Mouse (Mus musculus) frontal cortex, postnatal 25 days (tissue): ENCODE measurements at regions not wholly inside any gene's neighbourhood (a gene's known extent, or its start where the extent isn't known, plus 50 kb on each side); places are given as distances from the start of the nearest gene placed in this dataset.

Experiments used
- DNase-seq, 2 experiments: peaks; one replicate each; pipeline ENCODE4 v3.0.0; 2022; ENCODE audit warnings: low spot score in 2 of 2

GRCm38 (mm10) chr13:101625922-101626321, 142.1 kb downstream of the Pik3r1 start:
- DNase-seq, result no peak

- DNase-seq, result no peak
Observed at GRCm38 (mm10) chr13:101624179-101624581, 143.8 kb downstream of the Pik3r1 start.

- DNase-seq, result no peak
Observed at GRCm38 (mm10) chr13:101622649-101623048, 145.4 kb downstream of the Pik3r1 start.

- DNase-seq, result no peak
Observed at GRCm38 (mm10) chr13:101620660-101621059, 147.4 kb downstream of the Pik3r1 start.

- no peak for DNase-seq
Observed at GRCm38 (mm10) chr13:101619154-101619553, 148.9 kb downstream of the Pik3r1 start.

GRCm38 (mm10) chr13:101612786-101613185, 155.2 kb downstream of the Pik3r1 start:
- no peak for DNase-seq

GRCm38 (mm10) chr13:101611725-101612124, 156.3 kb downstream of the Pik3r1 start:
- no peak for DNase-seq

GRCm38 (mm10) chr13:101606184-101606730, 161.8 kb downstream of the Pik3r1 start:
- no peak for DNase-seq

- no peak for DNase-seq
Observed at GRCm38 (mm10) chr13:101605685-101606084, 162.3 kb downstream of the Pik3r1 start.

- DNase-seq, result no peak
Observed at GRCm38 (mm10) chr13:101605051-101605450, 163.0 kb downstream of the Pik3r1 start.

- DNase-seq, result no peak
Observed at GRCm38 (mm10) chr13:101598126-101598485, 169.9 kb downstream of the Pik3r1 start.

GRCm38 (mm10) chr13:101597243-101598125, 170.5 kb downstream of the Pik3r1 start:
- no peak for DNase-seq

- DNase-seq, result no peak
Observed at GRCm38 (mm10) chr13:101594511-101595175, 173.4 kb downstream of the Pik3r1 start.

- DNase-seq, result no peak
Observed at GRCm38 (mm10) chr13:101592355-101592754, 175.7 kb downstream of the Pik3r1 start.

- DNase-seq, result no peak
Observed at GRCm38 (mm10) chr13:101588905-101589304, 179.1 kb downstream of the Pik3r1 start.

GRCm38 (mm10) chr13:101586787-101587186, 181.2 kb downstream of the Pik3r1 start:
- DNase-seq, result no peak

GRCm38 (mm10) chr13:101576481-101576880, 191.5 kb downstream of the Pik3r1 start:
- no peak for DNase-seq

- DNase-seq, result no peak
Observed at GRCm38 (mm10) chr13:101572809-101573590, 195.0 kb downstream of the Pik3r1 start.

- DNase-seq, result no peak
Observed at GRCm38 (mm10) chr13:101572246-101572645, 195.8 kb downstream of the Pik3r1 start.

GRCm38 (mm10) chr13:101570034-101570433, 198.0 kb downstream of the Pik3r1 start:
- no peak for DNase-seq

- no peak for DNase-seq
Observed at GRCm38 (mm10) chr13:101568985-101569631, 198.9 kb downstream of the Pik3r1 start.
